Mouse (Mus musculus): ENCODE results near the gene Chrnb1.

Chrnb1 gene

DNA sequence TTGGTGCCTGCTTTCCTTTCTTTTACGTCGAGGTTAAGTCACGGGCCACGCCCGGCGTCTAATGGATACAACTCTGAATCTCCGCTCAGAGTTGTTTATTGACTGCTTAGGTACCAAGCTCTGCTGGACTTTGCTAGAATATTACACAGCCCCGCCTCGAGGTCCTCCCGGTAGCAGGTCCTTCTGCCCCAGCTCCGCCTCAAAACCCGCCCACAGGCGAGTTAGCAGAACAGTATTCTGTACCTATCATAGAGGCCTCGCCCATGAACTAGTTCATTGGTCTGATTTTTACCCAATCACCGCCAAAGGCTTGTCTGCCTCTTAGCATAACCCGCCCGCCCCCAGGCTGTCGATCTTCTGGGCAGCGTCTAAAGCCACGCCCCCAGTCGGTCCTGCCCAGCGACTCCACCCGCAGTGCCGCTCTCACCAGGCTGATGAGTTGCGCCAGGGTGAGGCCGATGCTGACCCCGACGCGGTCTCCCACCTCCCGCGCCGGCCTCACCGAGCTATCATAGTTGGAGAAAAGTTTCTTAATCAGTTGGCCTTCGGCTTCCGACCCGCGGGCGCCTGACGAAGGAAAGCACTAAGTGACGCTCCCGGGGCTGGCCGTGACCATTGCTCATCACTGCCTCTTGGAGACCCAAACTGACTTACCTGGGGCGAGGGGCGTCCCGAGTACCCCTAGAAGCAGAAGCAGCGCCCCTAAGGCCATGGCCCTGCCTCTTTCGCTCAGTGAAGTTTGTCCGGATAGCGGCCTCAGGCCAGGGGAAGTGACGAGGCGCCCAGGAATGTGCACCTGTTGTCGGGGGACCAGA, at the start of gene Chrnb1:
Gene Chrnb1 (minus strand): TSS at position 776 of the 815 bp plus-strand sequence.
- peak; percentile 87 to 89 for DNase-seq (ENCODE audit: low spot score in 2 of 2)

DNA sequence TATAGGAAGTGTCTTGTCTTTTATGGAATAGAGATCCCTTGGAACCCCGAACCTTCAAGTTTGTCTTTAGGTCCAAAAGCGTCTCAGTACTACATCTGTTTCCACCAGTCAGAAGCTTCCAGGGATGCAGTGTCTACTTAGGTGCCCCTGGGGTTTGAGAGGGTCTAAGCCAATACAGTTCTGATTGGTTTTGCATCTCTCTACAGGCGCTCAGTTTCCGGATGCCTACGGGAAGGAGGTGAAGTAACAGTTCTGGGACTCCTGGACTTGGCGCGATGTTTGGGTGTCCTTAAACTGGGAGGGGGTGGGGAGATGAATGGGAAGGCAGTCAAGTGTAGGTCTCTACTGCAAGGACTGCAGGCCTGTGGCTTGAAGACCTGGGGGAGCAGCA, 43.0 kb upstream of the Chrnb1 start:
- DNase-seq (ENCODE audit: low spot score in 2 of 2): no peak

DNA sequence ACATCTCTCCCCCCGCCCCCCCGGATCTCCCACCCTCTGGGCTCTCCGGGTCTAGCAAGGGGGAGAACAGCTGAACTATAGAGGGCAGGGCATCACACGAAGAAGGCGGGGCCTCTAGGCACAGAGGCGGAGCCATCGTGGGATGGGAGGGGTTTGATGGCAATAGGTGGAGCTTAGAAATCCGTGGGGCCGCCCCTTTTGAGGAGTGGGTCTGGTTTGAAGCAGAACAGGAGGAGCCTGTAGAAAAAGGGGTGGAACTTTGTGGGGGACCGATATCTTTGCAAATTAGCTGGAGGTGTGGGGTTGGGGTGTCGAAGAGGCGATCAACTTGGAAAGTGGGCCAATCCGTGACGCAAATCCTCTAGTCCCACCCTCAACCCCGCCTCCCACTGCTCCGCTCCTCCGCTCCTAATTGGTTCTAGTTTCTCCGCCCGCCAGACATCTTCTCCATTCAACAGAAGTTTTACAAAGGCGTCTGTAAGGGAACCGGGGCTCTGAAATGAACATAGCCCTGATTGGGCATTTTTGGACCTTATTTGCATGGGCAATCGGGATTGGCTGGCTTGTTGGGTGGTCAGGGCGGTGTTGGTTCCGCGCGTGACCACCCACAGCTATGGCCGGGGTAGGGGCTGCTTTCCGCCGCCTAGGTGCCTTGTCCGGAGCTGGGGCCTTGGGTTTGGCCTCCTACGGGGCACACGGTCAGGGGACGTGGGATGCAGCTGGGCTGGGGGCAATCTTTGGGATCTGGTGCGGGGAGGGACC, 42.4 kb upstream of the Chrnb1 start, which contains the start of gene Tmem256:
Gene Tmem256 (plus strand): TSS at position 563 of the 762 bp plus-strand sequence.
- peak; percentile 80 to 86 for DNase-seq (ENCODE audit: low spot score in 2 of 2)

DNA sequence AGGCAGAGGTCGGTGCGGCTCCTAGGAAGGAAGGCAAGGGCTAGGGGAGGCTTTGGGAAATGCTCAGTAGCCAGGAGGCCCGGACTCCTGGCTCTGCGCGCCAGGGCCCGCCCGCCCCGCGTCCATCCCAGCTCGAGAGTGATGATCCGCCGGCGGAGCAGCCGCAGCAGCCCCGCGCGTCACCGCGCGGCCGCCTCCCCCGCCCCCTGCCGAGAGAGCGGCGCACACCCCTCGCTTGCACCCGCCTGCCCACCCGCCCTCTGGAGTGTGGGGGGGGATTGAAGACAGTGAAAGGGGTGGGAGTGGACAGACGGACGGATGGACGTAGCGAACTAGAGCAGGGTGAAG, 41.8 kb upstream of the Chrnb1 start, which contains the start of gene Nlgn2:
Gene Nlgn2 (minus strand): TSS at position 181 of the 348 bp plus-strand sequence.
- DNase-seq (ENCODE audit: low spot score in 2 of 2): no peak

DNA sequence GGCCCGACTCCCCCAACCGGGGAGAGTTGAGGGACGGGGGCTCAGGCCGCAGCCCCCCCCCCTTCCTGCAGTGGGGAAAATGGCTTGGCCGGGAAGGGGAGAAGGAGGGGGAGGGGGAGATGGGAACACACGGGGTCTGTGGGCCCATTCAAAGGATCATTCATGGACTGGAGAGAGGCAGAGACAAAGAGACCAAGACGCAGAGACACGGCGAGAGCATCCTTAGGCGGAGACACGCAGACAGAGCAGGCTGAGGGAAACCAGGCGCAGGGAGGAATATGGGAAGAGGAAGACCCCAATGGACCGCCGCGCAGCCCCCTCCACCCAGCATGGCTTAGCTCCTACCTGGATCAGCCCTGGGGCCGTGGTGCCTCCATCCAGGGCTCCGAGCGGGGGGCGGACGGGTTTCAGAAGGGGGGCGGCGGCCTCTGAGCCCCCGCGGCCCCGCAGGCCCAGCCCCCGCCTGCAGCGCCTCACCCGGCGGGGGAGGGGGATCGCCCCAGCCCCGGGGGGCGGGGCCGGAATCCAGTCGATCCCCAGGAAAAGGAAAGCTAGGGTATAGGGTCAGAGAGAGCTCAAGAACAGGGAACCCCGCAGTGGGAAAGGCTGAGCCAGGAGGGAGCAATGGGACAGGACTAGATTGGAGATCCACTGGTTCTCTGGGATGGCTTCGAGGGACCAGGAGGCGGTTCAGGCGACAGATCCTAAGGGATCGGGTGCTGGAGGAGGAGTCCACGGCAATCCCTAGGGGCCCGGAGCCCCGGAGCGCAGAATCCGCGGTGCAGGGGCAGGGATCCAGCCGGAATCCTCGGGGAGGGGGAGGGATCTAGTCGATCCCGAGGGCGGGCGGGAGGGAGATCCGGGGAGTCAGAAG, 41.2 kb upstream of the Chrnb1 start:
- DNase-seq (ENCODE audit: low spot score in 2 of 2): no peak

DNA sequence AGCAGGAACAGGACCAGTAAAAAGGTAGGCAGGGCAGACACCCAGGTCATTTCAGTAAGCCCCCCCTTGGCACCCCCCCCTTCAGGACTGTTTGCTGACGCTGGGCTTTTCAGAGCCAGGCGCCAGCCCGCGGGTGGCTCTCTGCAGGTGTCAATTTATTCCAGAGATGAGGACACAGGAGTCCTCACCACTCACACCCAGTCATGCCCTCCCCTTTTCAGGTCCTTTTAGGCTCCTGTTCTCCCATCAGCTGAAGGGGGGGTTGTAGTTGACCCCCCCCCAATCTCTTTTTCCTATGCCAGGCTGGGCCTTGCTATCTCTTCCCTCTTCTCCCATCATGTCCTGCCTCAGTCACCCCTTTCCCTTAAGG, 40.2 kb upstream of the Chrnb1 start:
- DNase-seq (ENCODE audit: low spot score in 2 of 2): no peak

DNA sequence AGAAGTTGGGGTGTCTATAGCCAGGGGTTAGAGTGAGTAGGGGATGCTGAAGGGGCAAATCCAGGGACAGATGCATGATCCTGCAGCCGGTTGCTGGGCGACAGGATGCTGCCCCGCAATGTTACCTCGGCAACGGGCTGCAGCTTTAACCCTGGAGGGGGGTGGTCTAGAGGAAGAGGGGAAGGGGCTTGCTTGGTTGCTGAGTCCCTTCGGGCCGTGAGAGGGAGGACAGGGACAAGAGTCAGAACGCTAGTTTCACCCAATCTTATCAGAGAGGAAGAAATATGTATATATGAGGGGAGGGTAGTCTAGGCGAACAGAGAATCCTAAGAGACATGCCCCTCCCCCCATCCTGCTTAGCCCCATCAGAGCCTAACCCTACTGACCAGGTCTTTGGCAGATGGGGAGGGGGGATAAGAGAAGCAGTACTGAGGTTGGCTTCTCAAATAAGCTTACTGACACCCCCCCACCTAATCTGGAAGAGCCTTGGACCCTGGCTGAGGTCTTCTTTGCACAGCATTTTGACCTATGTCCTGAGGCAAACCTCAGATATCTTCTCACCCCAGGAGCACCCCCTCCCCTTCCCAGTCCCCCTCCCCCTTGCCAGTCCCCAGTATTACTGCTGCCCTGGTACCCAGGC, 39.7 kb upstream of the Chrnb1 start:
- no peak for DNase-seq (ENCODE audit: low spot score in 2 of 2)

DNA sequence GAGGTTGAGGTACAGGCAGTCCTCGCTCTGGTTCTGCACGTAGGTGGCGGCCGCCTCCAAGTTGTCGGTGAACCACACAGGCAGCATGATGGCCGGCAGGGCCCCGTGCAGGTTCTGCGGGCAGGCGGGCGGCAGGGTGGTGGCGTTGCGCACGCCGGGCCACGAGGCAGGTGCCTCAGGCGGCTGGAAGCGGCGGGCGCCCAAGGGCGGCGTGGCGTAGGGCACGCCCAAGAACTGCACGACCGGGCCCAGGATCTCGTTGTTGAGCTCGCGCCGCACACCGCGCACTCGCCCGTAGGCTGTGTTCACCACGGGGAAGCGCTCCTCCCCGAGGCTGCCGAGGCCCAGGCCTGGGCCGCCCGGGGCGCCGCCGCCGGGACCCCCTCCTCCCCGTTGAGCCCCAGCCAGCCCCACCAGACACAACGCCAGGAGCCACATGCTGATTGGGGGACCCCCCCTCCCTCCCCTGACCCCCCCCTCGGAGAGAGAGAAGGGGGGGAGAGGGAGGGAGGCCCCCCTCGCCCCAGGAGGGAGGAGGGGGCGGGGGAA, 38.3 kb upstream of the Chrnb1 start:
- DNase-seq (ENCODE audit: low spot score in 2 of 2): peak; percentile 42 to 54

DNA sequence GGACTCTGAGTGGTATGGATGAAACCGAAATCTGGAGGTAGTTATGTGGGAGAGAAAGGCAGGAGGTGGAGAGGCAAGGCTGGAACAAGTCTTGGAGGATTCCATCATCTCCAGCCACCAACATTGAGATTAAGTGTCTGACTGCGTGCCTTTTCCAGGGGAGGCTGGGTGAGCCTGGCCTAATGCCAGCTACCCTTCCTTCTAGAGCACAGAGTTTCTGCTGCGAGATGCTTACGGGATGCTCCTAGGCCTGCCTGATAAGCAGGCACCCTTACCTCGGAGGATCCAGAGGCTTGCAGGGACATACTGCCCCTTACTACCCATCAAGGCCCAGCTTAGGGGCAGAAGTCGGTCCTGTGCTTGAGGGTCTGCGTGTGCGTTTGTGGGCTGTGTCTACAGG, 37.8 kb upstream of the Chrnb1 start:
- no peak for DNase-seq (ENCODE audit: low spot score in 2 of 2)

DNA sequence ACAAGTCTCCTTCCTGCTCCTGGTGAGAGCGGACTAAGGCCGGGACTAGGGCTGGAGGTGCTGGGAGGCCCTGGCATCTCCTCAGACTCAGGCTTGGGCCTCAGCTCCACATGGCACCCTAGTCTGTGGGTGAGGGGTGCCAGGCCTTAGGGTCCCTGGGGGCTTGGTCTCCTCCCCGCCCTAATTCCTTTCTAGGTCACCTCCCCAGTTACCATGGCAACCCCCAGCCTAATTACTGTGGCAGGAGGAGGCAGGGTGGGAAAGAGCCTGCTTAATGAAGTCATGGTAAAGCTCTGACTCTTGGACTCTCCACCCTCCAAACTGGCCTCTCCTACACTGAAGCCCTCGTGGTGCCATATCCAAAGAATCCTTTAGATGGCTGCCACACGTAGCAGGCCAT, 33.1 kb upstream of the Chrnb1 start:
- DNase-seq (ENCODE audit: low spot score in 2 of 2): no peak

DNA sequence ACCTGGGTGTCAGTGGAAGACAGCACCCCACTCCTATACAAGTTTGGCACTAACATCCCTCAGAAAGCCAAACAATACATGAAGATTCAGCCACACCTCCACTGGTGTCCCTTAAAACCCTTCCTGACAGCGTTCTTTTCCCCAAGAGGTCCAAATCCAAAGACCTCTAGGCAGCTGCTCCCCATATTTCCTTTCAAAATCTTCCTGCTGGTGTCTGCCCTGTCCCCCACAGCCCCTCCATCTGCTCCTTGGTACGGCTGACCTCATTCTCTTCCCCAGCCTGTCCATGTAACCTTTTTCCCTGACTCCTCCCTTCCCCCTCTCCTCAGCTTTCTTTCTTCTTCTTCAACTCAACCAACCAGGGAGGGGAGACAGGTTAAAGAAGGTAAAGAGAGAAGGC, 27.7 kb upstream of the Chrnb1 start:
- no peak for DNase-seq (ENCODE audit: low spot score in 2 of 2)

DNA sequence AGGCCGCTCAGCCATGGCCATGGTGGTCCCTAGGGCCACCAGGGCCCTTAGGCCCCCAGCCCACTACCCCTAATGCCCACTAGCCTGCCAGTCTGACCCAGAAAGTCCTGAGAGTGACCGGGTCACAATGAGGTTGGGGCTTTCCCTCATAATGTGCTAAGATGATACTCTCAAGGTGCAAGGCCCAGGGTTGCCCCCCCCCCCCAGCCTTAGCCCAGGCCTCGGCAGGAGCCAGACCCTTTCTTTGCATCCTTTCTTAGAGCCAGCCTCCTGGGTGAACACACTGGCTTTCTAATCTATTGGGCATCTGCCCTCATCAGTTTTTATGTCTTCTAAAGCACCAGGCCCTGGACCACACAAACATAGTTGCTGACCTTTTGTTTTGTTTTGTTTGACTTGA, 26.3 kb upstream of the Chrnb1 start, which contains the start of gene Spem1:
Gene Spem1 (minus strand): TSS at position 101 of the 400 bp plus-strand sequence.
- DNase-seq (ENCODE audit: low spot score in 2 of 2): no peak

DNA sequence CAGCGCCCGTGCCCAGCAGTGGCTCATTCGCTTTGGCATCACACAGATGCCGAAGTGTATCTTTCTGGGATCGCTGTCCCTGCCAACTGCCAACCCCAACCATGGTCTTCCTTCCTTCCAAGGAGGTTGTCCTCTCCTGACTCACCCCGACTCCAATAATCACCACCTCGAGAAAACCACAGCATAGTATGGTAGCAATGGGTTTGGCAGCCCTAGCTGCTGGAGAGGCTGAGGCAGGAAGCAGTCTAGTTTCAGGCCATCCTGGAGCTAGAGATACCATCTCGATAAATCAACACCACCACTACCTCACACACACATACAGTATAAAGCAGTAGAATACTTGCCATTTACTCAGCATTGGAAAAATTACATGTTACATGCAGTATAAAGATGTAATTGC, 23.1 kb upstream of the Chrnb1 start:
- DNase-seq (ENCODE audit: low spot score in 2 of 2): no peak

DNA sequence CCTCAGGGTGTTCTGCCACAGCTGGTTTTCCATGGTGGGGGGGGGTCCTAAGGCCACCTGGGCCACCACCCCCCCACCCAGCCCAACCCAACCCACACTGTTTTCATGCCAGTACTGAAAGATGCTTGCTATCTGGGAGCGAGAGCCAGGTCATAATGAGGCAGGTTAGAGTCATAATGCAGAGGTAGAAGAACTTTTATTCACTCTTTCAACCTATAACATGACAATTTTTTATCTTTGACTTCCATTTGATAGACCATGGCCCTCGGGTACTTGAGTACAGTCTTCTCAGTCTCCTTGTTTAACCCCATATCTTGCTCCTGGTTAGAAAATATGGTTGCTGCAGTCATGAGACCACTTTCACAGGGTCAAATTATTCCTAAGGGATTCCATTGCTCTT, 22.6 kb upstream of the Chrnb1 start, which contains the start of gene Spem2:
Gene Spem2 (minus strand): TSS at position 101 of the 400 bp plus-strand sequence.
- DNase-seq (ENCODE audit: low spot score in 2 of 2): no peak

DNA sequence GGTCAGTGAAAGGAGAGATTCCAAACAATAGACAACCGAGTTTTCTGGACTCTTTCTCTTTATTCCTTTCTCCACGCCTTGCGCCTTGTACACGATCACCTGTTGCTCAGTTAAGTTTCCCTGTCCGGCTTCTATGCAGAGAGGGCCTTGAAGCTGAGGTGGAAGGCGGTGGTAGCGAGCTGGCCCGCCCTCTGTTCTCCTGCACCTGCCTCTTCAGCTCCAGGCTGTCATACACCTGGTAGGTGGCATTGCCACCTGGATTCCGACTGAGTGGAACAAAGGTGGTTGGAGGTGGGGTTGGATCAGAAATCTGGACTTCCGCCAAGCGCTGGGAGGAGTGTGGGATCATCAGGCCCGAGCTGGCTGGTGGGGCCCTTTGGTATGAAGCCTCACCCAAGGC, 20.8 kb upstream of the Chrnb1 start:
- DNase-seq (ENCODE audit: low spot score in 2 of 2): no peak

DNA sequence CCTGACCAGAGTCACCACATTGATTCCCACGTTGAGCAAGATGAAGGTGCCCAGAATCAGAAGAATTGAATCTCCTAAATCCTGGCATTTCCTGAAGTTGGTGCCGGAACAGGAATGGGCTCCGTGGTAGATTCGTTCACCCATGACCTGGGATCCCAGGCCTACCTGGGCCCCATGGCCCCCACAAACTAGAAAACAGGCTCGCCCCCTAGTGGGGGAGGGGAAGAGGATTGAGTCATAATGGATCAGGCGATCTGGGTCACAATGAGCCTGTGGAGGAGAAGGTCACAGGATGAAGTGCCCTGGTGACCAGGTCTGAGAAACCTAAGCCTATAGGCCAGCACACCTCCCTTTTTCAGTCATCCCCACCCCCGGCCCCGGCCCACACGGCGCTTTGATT, 19.4 kb upstream of the Chrnb1 start, which contains the start of gene Gm39566:
Gene Gm39566 (minus strand): TSS at position 144 of the 400 bp plus-strand sequence.
- DNase-seq (ENCODE audit: low spot score in 2 of 2): no peak

DNA sequence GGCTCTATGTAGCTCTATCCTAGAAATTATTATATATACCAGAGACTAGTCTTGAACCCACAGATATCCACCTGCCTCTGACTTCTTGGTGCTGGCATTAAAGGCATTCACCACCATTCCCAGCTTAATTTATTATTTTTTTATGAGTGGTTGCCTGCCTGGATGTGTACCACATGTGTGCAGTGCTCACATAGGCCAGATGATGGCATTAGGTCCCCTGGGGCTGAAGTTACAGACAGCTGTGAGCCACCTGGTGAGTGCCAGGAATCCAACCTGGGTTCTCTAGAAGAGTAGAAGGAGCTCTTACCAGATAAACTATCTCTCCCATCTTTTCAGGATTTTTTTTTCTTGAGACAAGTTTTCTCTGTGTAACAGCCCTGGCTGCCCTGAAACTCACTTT, 14.5 kb upstream of the Chrnb1 start:
- no peak for DNase-seq (ENCODE audit: low spot score in 2 of 2)

DNA sequence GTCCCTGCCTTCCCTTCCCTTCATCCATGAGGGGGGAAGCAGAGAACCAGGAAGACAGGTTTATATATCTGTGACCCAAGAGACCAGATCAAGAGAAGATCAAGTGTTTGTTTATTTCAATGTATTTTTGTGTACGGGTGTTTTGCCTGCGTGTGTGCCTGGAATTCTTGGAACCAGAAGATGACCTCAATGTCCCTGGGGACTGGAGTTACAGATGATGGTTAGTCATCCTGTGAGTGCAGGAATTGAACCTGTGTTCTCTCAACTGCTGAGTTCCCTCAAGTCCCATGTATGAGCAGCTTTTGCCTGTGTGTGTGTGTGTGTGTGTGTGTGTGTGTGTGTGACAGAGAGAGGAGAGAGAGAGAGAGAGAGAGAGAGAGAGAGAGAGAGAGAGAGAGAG, 11.9 kb upstream of the Chrnb1 start:
- no peak for DNase-seq (ENCODE audit: low spot score in 2 of 2)

DNA sequence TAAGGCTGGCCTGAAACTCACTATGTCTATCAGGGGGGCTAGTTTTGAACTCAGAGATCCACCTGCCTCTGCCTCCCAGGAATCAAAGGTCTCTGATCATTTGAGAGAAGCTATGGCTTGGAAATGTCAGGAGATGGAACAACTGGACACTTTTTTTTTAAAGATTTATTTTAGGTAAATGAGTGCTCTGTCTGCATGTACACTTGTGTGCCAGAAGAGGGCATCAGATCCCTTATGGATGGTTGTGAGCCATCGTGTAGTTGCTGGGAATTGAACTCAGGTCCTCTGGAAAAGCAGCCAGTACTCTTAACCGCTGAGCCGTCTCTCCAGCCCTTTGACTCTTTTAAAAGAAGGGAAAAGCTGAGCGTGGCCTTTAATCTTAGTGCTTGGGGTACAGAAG, 10.6 kb upstream of the Chrnb1 start:
- no peak for DNase-seq (ENCODE audit: low spot score in 2 of 2)

DNA sequence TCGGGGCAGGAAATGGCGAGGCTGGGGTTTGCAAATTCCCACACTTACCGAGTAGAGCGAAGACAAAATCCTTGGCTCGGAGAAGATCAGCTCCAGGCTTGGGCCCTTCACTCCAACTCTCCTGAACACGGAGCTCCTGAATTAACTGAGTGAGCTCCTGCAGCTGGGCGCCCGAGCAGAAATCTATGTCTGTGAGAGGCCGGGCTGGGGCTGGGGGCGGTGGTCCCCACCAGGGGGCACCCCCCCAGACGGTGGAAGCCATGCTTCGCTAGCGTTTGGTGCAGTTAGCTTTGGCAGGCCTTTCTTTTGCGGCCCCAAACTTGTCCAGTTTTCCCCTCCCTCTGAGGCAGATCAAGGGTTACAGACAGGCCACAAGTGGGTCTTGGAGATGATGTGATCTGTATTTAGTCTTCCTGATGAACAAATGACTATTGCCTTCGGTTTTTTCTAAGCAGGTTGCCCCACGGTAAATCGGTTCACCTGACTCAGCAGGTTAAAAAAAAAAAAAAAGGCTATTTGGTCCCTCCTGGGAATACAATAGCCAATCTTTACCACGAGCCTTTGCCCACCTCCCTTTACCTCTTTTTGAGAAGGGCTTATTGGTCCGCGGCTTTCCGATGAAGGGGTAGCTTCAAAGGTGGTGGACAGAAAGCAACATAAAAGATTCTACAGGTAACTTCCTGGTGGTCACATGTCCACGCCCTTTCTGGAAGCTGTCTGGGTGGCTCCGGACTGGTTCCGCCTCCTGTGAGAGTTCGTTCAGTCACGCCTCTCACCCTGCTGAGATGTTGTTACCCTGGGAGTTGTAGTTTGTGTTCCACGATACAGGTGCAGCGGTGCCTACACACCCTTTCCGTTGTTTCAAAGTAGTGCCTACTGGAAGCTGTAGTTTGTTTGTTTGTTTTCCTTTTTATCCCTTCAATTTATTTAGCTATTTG, 9.5 kb upstream of the Chrnb1 start, which contains the start of gene Tmem102:
Gene Tmem102 (minus strand): TSS at position 653 of the 938 bp plus-strand sequence.
- DNase-seq (ENCODE audit: low spot score in 2 of 2): no peak
